Mouse (Mus musculus): ENCODE measurements around the gene Cep112. TPM values are rescaled to one million over a fixed set of nuclear protein-coding genes. Genes with fewer than 3 reads are reported as not detected.

The Cep112 gene
- total RNA-seq, 1 experiment, result 0.85 TPM

- H3K27ac ChIP-seq (ENCODE audit: insufficient read depth, low read depth, low read length, poor library complexity, severe bottlenecking), result no peak overlapping the region
- in situ Hi-C loops (cut with MboI; ENCODE audit: low sequenced_read_pairs in 2 of 2, unreplicated experiment in 2 of 2), result no loop called here
- TF ChIP-seq HCFC1 (IDR thresholded peaks at IDR 0.05; ENCODE audit: borderline replicate concordance, insufficient read depth, low read length), result no peak
- no peak for TF ChIP-seq ZC3H11A (IDR thresholded peaks at IDR 0.05; ENCODE audit: borderline replicate concordance, low read depth, low read length)
- no peak for TF ChIP-seq ZNF384 (IDR thresholded peaks at IDR 0.05; ENCODE audit: low read depth, low read length)
- TF ChIP-seq CHD2 (IDR thresholded peaks at IDR 0.05; ENCODE audit: low read depth, low read length), result no peak
- TF ChIP-seq MAFK (IDR thresholded peaks at IDR 0.05; ENCODE audit: insufficient read depth, low read depth, low read length), result no peak
- no peak for DNase-seq (ENCODE audit: low read depth, low spot score)
- no peaks in the 10 kb centered on the region for H3K9me3 ChIP-seq (ENCODE audit: control insufficient read depth, insufficient read depth, low read depth, low read length)
- no peak overlapping the region for H3K9ac ChIP-seq (ENCODE audit: insufficient read depth, low read depth, low read length, poor library complexity, severe bottlenecking)
- H3K4me1 ChIP-seq (ENCODE audit: control insufficient read depth in 2 of 2, insufficient read depth in 2 of 2, low read length in 2 of 2, poor library complexity in 1 of 2), result no peaks in the 10 kb centered on the region
- no peak overlapping the region for H3K4me3 ChIP-seq (ENCODE audit: insufficient read depth in 1 of 2, low read depth in 1 of 2, low read length in 2 of 2, poor library complexity in 1 of 2, severe bottlenecking in 1 of 2)
- H3K36me3 ChIP-seq (ENCODE audit: control insufficient read depth, insufficient read depth, low read length, poor library complexity, severe bottlenecking), result no peaks in the 10 kb centered on the region
Observed at GRCm38 (mm10) chr11:108777158-108777557, 352.2 kb downstream of the Cep112 start.

- H3K9me3 ChIP-seq (ENCODE audit: control insufficient read depth, insufficient read depth, low read depth, low read length), result no peaks in the 10 kb centered on the region
Observed at GRCm38 (mm10) chr11:108780271-108781250, 355.6 kb downstream of the Cep112 start.

GRCm38 (mm10) chr11:108798398-108798797, 373.4 kb downstream of the Cep112 start:
- H3K9me3 ChIP-seq (ENCODE audit: control insufficient read depth, insufficient read depth, low read depth, low read length), result no peaks in the 10 kb centered on the region
- TF ChIP-seq CHD2 (IDR thresholded peaks at IDR 0.05; ENCODE audit: low read depth, low read length) (no peak), ZC3H11A (IDR thresholded peaks at IDR 0.05; ENCODE audit: borderline replicate concordance, low read depth, low read length) (no peak), MAFK (IDR thresholded peaks at IDR 0.05; ENCODE audit: insufficient read depth, low read depth, low read length) (no peak), HCFC1 (IDR thresholded peaks at IDR 0.05; ENCODE audit: borderline replicate concordance, insufficient read depth, low read length) (no peak), ZNF384 (IDR thresholded peaks at IDR 0.05; ENCODE audit: low read depth, low read length) (no peak)
- no peak overlapping the region for H3K4me3 ChIP-seq (ENCODE audit: insufficient read depth in 1 of 2, low read depth in 1 of 2, low read length in 2 of 2, poor library complexity in 1 of 2, severe bottlenecking in 1 of 2)
- H3K36me3 ChIP-seq (ENCODE audit: control insufficient read depth, insufficient read depth, low read length, poor library complexity, severe bottlenecking), result no peaks in the 10 kb centered on the region
- in situ Hi-C loops (cut with MboI; ENCODE audit: low sequenced_read_pairs in 2 of 2, unreplicated experiment in 2 of 2), result no loop called here
- no peak for DNase-seq (ENCODE audit: low read depth, low spot score)
- no peaks in the 10 kb centered on the region for H3K4me1 ChIP-seq (ENCODE audit: control insufficient read depth in 2 of 2, insufficient read depth in 2 of 2, low read length in 2 of 2, poor library complexity in 1 of 2)
- no peak overlapping the region for H3K27ac ChIP-seq (ENCODE audit: insufficient read depth, low read depth, low read length, poor library complexity, severe bottlenecking)
- H3K9ac ChIP-seq (ENCODE audit: insufficient read depth, low read depth, low read length, poor library complexity, severe bottlenecking), result no peak overlapping the region

More at GRCm38 (mm10) chr11:108780271-108781250, 355.6 kb downstream of the Cep112 start:
- H3K4me3 ChIP-seq (ENCODE audit: insufficient read depth in 1 of 2, low read depth in 1 of 2, low read length in 2 of 2, poor library complexity in 1 of 2, severe bottlenecking in 1 of 2), result no peak overlapping the region
- H3K36me3 ChIP-seq (ENCODE audit: control insufficient read depth, insufficient read depth, low read length, poor library complexity, severe bottlenecking), result no peaks in the 10 kb centered on the region
- no peaks in the 10 kb centered on the region for H3K4me1 ChIP-seq (ENCODE audit: control insufficient read depth in 2 of 2, insufficient read depth in 2 of 2, low read length in 2 of 2, poor library complexity in 1 of 2)
- in situ Hi-C loops (cut with MboI; ENCODE audit: low sequenced_read_pairs in 2 of 2, unreplicated experiment in 2 of 2), result no loop called here
- no peak overlapping the region for H3K27ac ChIP-seq (ENCODE audit: insufficient read depth, low read depth, low read length, poor library complexity, severe bottlenecking)
- no peak for DNase-seq (ENCODE audit: low read depth, low spot score)
- no peak for TF ChIP-seq MAFK (IDR thresholded peaks at IDR 0.05; ENCODE audit: insufficient read depth, low read depth, low read length)
- TF ChIP-seq ZC3H11A (IDR thresholded peaks at IDR 0.05; ENCODE audit: borderline replicate concordance, low read depth, low read length), result no peak
- TF ChIP-seq CHD2 (IDR thresholded peaks at IDR 0.05; ENCODE audit: low read depth, low read length), result no peak
- no peak for TF ChIP-seq ZNF384 (IDR thresholded peaks at IDR 0.05; ENCODE audit: low read depth, low read length)
- no peak for TF ChIP-seq HCFC1 (IDR thresholded peaks at IDR 0.05; ENCODE audit: borderline replicate concordance, insufficient read depth, low read length)
- H3K9ac ChIP-seq (ENCODE audit: insufficient read depth, low read depth, low read length, poor library complexity, severe bottlenecking), result no peak overlapping the region

GRCm38 (mm10) chr11:108799695-108800094, 374.7 kb downstream of the Cep112 start:
- no peaks in the 10 kb centered on the region for H3K9me3 ChIP-seq (ENCODE audit: control insufficient read depth, insufficient read depth, low read depth, low read length)
- no peak for DNase-seq (ENCODE audit: low read depth, low spot score)
- H3K4me3 ChIP-seq (ENCODE audit: insufficient read depth in 1 of 2, low read depth in 1 of 2, low read length in 2 of 2, poor library complexity in 1 of 2, severe bottlenecking in 1 of 2), result no peak overlapping the region
- no peak for TF ChIP-seq MAFK (IDR thresholded peaks at IDR 0.05; ENCODE audit: insufficient read depth, low read depth, low read length)
- TF ChIP-seq ZC3H11A (IDR thresholded peaks at IDR 0.05; ENCODE audit: borderline replicate concordance, low read depth, low read length), result no peak
- TF ChIP-seq ZNF384 (IDR thresholded peaks at IDR 0.05; ENCODE audit: low read depth, low read length), result no peak
- TF ChIP-seq CHD2 (IDR thresholded peaks at IDR 0.05; ENCODE audit: low read depth, low read length), result no peak
- no peak for TF ChIP-seq HCFC1 (IDR thresholded peaks at IDR 0.05; ENCODE audit: borderline replicate concordance, insufficient read depth, low read length)
- no peaks in the 10 kb centered on the region for H3K4me1 ChIP-seq (ENCODE audit: control insufficient read depth in 2 of 2, insufficient read depth in 2 of 2, low read length in 2 of 2, poor library complexity in 1 of 2)
- no peak overlapping the region for H3K9ac ChIP-seq (ENCODE audit: insufficient read depth, low read depth, low read length, poor library complexity, severe bottlenecking)
- H3K36me3 ChIP-seq (ENCODE audit: control insufficient read depth, insufficient read depth, low read length, poor library complexity, severe bottlenecking), result no peaks in the 10 kb centered on the region
- H3K27ac ChIP-seq (ENCODE audit: insufficient read depth, low read depth, low read length, poor library complexity, severe bottlenecking), result no peak overlapping the region
- in situ Hi-C loops (cut with MboI; ENCODE audit: low sequenced_read_pairs in 2 of 2, unreplicated experiment in 2 of 2), result no loop called here

Data from ES-E14 (cell line).